8 mouse cellular contexts compared by ENCODE assay signal in the genomic region with DNA sequence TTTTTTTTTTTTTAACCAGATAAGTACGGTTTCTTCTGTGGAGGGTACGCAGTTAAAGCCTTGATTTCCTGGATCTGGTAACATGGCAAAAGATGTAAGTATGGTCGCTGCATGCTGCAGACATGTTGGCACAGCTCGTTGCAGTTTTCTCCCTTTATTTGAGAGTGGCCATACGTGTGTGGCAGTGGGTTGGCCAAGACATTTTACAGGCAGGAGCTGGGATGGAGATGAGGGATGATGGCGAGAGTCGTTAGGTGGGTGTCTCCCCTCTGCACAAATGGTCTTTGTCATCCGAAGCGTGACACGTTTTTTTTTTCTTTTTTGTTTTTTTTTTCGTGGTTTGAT. TPM values are rescaled to one million over a fixed set of nuclear protein-coding genes. Genes with fewer than 3 reads are reported as not detected.
DNase-seq lines count a peak whose midpoint lies in the region; ATAC-seq and TF ChIP-seq lines count a peak whose summit lies in the region.

No protein-coding gene starts in this region.

- peak overlapping the region; percentile 99 for H3K4me2 ChIP-seq in lung, postnatal 0 days (replicated peaks; ENCODE audit: low read depth, low read length)
- H3K4me2 ChIP-seq in embryonic facial prominence, embryonic 15.5 days (replicated peaks): peak overlapping the region; percentile 74
- H3K4me2 ChIP-seq in limb, embryonic 13.5 days (replicated peaks): peak overlapping the region; percentile 83

- H3K27me3 ChIP-seq in lung, postnatal 0 days (replicated peaks; ENCODE audit: insufficient read depth, low read length): no peaks in the 10 kb centered on the region
- H3K27me3 ChIP-seq in embryonic facial prominence, embryonic 15.5 days: no peaks in the 10 kb centered on the region
- no peaks in the 10 kb centered on the region for H3K27me3 ChIP-seq in limb, embryonic 13.5 days
- H3K27me3 ChIP-seq in small intestine, adult 2 months (ENCODE audit: control insufficient read depth, insufficient read depth, low read length): no peaks in the 10 kb centered on the region

- TF ChIP-seq EP300 in lung, postnatal 0 days (IDR thresholded peaks at IDR 0.05): no peak

- H3K4me1 ChIP-seq in lung, postnatal 0 days (ENCODE audit: insufficient read depth, low read depth, low read length): no peaks in the 10 kb centered on the region; the same call in 1 of the 2 replicates
- peaks cover 19% of the 10 kb centered on the region for H3K4me1 ChIP-seq in embryonic facial prominence, embryonic 15.5 days
- peaks cover 22% of the 10 kb centered on the region for H3K4me1 ChIP-seq in limb, embryonic 13.5 days
- H3K4me1 ChIP-seq in small intestine, adult 2 months (ENCODE audit: control insufficient read depth, insufficient read depth, insufficient read length, low read length): peaks cover 6% of the 10 kb centered on the region; the same call in 1 of the 2 replicates

- no peak overlapping the region for H3K27ac ChIP-seq in lung, postnatal 0 days (ENCODE audit: low read length)
- peak overlapping the region; percentile 66; the same call in 1 of the 2 replicates for H3K27ac ChIP-seq in embryonic facial prominence, embryonic 15.5 days (replicated peaks)
- peak overlapping the region; percentile 79; the same call in 1 of the 2 replicates for H3K27ac ChIP-seq in limb, embryonic 13.5 days
- H3K27ac ChIP-seq in small intestine, adult 2 months (ENCODE audit: insufficient read depth, low read depth, low read length): no peak overlapping the region

- DNase-seq in lung, postnatal 0 days (ENCODE audit: low spot score): no peak
- no peak for DNase-seq in lung, postnatal 14 days
- DNase-seq in gastrocnemius, postnatal 4 days (ENCODE audit: low spot score in 2 of 2): no peak
- DNase-seq in yolk sac, embryonic 10.5 days (ENCODE audit: low spot score): no peak
- DNase-seq in adrenal gland, adult 18-20 months (ENCODE audit: low spot score in 2 of 2): no peak

- no peak for ATAC-seq in lung, postnatal 0 days
- no peak for ATAC-seq in embryonic facial prominence, embryonic 15.5 days (ENCODE audit: insufficient number of reproducible peaks, low FRiP score, low TSS enrichment, low read depth)
- ATAC-seq in limb, embryonic 13.5 days (ENCODE audit: low FRiP score, low read depth): no peak

- no peak overlapping the region for H3K9ac ChIP-seq in lung, postnatal 0 days (replicated peaks; ENCODE audit: low read depth)
- H3K9ac ChIP-seq in embryonic facial prominence, embryonic 15.5 days: peak overlapping the region; percentile 97; the same call in 1 of the 2 replicates
- H3K9ac ChIP-seq in limb, embryonic 13.5 days: peak overlapping the region; percentile 98

- TF ChIP-seq POLR2A in small intestine, adult 2 months (IDR thresholded peaks at IDR 0.05; ENCODE audit: low read depth, low read length): no peak

- H3K36me3 ChIP-seq in lung, postnatal 0 days (ENCODE audit: insufficient read depth, low read length): no peaks in the 10 kb centered on the region
- peaks cover 39% of the 10 kb centered on the region for H3K36me3 ChIP-seq in embryonic facial prominence, embryonic 15.5 days
- H3K36me3 ChIP-seq in limb, embryonic 13.5 days: peaks cover 43% of the 10 kb centered on the region
- peaks cover 13% of the 10 kb centered on the region for H3K36me3 ChIP-seq in small intestine, adult 2 months (ENCODE audit: control insufficient read depth, insufficient read depth, low read length)

- H3K4me3 ChIP-seq in lung, postnatal 0 days (ENCODE audit: low read depth, low read length): peak overlapping the region; percentile 71; the same call in 1 of the 2 replicates
- peak overlapping the region; percentile 83 for H3K4me3 ChIP-seq in embryonic facial prominence, embryonic 15.5 days (replicated peaks)
- H3K4me3 ChIP-seq in limb, embryonic 13.5 days: peak overlapping the region; percentile 95
- H3K4me3 ChIP-seq in small intestine, adult 2 months (ENCODE audit: low read depth, low read length): peak overlapping the region; percentile 47

- no peaks in the 10 kb centered on the region for H3K9me3 ChIP-seq in lung, postnatal 0 days (ENCODE audit: low read length)
- no peaks in the 10 kb centered on the region for H3K9me3 ChIP-seq in embryonic facial prominence, embryonic 15.5 days (replicated peaks)
- no peaks in the 10 kb centered on the region for H3K9me3 ChIP-seq in limb, embryonic 13.5 days

- no peak for TF ChIP-seq CTCF in lung, postnatal 0 days (IDR thresholded peaks at IDR 0.05)
- no peak for TF ChIP-seq CTCF in small intestine, adult 2 months (IDR thresholded peaks at IDR 0.05; ENCODE audit: extremely low read depth, insufficient read length, insufficient replicate concordance, low read depth, low read length)

- 6% methylated on average over 11 of the region's 11 CpGs for WGBS in lung, postnatal 0 days
- WGBS in embryonic facial prominence, embryonic 15.5 days: under 1% methylated on average over 11 of the region's 11 CpGs
- WGBS in limb, embryonic 13.5 days: 5% methylated on average over 11 of the region's 11 CpGs
- 14% methylated on average over 11 of the region's 11 CpGs for WGBS in small intestine, adult 2 months

RNA-seq across cellular contexts. Expression of a gene that starts 1.1 kb away (rescaled TPM):
- polyA plus RNA-seq in lung, postnatal 0 days (2015; fragmentation: Nextera tagmentation; extraction: Ambion mirVana): 45.4 and 50.2 TPM in 2 replicates
- 153 and 154 TPM in 2 replicates for polyA plus RNA-seq in embryonic facial prominence, embryonic 15.5 days (2015; fragmentation: Nextera tagmentation; extraction: Ambion mirVana)
- polyA plus RNA-seq in limb, embryonic 13.5 days (2015; fragmentation: Nextera tagmentation; extraction: Ambion mirVana): 157 and 161 TPM in 2 replicates
- polyA plus RNA-seq in small intestine, adult 2 months (2012; rRNA removed): 13.3 and 22.7 TPM in 2 replicates
- 10 to 100 TPM; 75.5 to 81.2 TPM for total RNA-seq in gastrocnemius, postnatal 4 days (2021)
- total RNA-seq in adrenal gland, adult 18-20 months (2021): 10 to 100 TPM; 49.1 to 58.3 TPM

RNA-seq across cellular contexts. Expression of a gene that starts 51.6 kb away (rescaled TPM):
- 26.1 and 30.3 TPM in 2 replicates for polyA plus RNA-seq in lung, postnatal 0 days (2015; fragmentation: Nextera tagmentation; extraction: Ambion mirVana)
- 44.8 and 52.4 TPM in 2 replicates for polyA plus RNA-seq in embryonic facial prominence, embryonic 15.5 days (2015; fragmentation: Nextera tagmentation; extraction: Ambion mirVana)
- 49.3 and 58.4 TPM in 2 replicates for polyA plus RNA-seq in limb, embryonic 13.5 days (2015; fragmentation: Nextera tagmentation; extraction: Ambion mirVana)
- polyA plus RNA-seq in small intestine, adult 2 months (2012; rRNA removed): 11.4 and 38.4 TPM in 2 replicates
- total RNA-seq in gastrocnemius, postnatal 4 days (2021): 10 to 100 TPM; 21.7 to 22.6 TPM
- total RNA-seq in adrenal gland, adult 18-20 months (2021): 10 to 100 TPM; 31.2 to 33.2 TPM

RNA-seq across cellular contexts. Expression of a gene that starts 51.7 kb away (rescaled TPM):
- 14.5 TPM in 2 replicates for polyA plus RNA-seq in lung, postnatal 0 days (2015; fragmentation: Nextera tagmentation; extraction: Ambion mirVana)
- polyA plus RNA-seq in embryonic facial prominence, embryonic 15.5 days (2015; fragmentation: Nextera tagmentation; extraction: Ambion mirVana): 29.4 and 29.7 TPM in 2 replicates
- 29.7 and 31.5 TPM in 2 replicates for polyA plus RNA-seq in limb, embryonic 13.5 days (2015; fragmentation: Nextera tagmentation; extraction: Ambion mirVana)
- polyA plus RNA-seq in small intestine, adult 2 months (2012; rRNA removed): 7.0 and 8.7 TPM in 2 replicates
- 10 to 100 TPM; 28.5 to 29.2 TPM for total RNA-seq in gastrocnemius, postnatal 4 days (2021)
- total RNA-seq in adrenal gland, adult 18-20 months (2021): 10 to 100 TPM; 27.2 to 33.6 TPM

RNA-seq across cellular contexts. Expression of a gene that starts 57.0 kb away (rescaled TPM):
- not detected in 2 replicates for polyA plus RNA-seq in lung, postnatal 0 days (2015; fragmentation: Nextera tagmentation; extraction: Ambion mirVana)
- not detected in 2 replicates for polyA plus RNA-seq in embryonic facial prominence, embryonic 15.5 days (2015; fragmentation: Nextera tagmentation; extraction: Ambion mirVana)
- not detected in 2 replicates for polyA plus RNA-seq in limb, embryonic 13.5 days (2015; fragmentation: Nextera tagmentation; extraction: Ambion mirVana)
- polyA plus RNA-seq in small intestine, adult 2 months (2012; rRNA removed): 0.06 and 0.13 TPM in 2 replicates
- not detected for total RNA-seq in gastrocnemius, postnatal 4 days (2021)
- 1 to 10 TPM in 1 of 2 experiments, under 1 TPM in 1; 0.60 to 5.0 TPM for total RNA-seq in adrenal gland, adult 18-20 months (2021)

Comparison
In these comparisons a context has a peak if more than half of its experiments do, and no peak if none do; other contexts are left out.
1. H3K27ac ChIP-seq: peak in embryonic facial prominence, embryonic 15.5 days (single experiment) and limb, embryonic 13.5 days (single experiment); none in lung, postnatal 0 days (single experiment) and small intestine, adult 2 months (single experiment).
2. Peak in every context shown above with its lines, with median percentiles within 50 percentile points of each other: H3K4me2 ChIP-seq and H3K4me3 ChIP-seq.